Mouse (Mus musculus): ENCODE data around the gene Tfcp2.

Gene Tfcp2

DNA sequence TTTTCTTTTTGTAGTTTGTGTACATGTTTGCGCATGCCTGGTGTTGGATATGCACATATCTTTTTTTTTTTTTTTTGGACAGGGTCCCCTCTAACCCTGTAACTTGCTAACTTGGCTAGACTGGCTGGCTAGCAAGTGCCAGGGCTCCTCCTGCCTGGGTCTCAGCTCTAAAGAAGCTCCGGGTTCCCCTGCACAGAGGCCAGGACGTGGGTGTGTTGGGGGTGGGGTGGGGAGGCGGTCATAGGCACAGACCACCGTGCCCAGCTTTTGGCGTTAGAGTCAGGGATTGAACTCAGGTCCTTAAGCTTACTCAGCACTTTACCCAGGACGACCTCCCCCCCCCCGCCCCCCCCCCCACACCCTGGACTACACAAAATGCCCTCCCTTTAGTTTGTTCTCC, 84.1 kb downstream of the Tfcp2 start:
- TF ChIP-seq GATA4 (IDR thresholded peaks at IDR 0.05; ENCODE audit: insufficient replicate concordance, low read length): no peak

DNA sequence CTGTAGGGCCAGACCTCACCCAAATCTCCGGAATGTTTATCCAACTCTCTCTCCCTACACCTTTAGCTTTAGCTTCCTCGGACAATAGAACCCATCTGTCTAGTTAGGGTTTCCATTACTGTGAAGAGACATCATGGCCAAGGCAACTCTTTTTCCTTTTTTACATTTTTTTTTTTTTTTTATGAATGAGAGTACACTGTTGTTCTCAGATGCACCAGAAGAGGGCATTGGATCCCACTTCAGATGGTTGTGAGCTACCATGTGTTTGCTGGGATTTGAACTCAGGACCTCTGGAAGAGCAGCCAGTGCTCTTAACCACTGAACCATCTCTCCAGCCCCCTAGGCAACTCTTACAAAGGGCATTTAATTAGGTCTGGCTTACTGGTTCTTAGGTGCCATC, 86.4 kb downstream of the Tfcp2 start:
- TF ChIP-seq GATA4 (IDR thresholded peaks at IDR 0.05; ENCODE audit: insufficient replicate concordance, low read length): no peak

- no peak for TF ChIP-seq GATA4 (IDR thresholded peaks at IDR 0.05; ENCODE audit: insufficient replicate concordance, low read length)
Measured at GRCm38 (mm10) chr15:100463712-100464111, 88.1 kb downstream of the Tfcp2 start.

GRCm38 (mm10) chr15:100462086-100462485, 89.7 kb downstream of the Tfcp2 start:
- TF ChIP-seq GATA4 (IDR thresholded peaks at IDR 0.05; ENCODE audit: insufficient replicate concordance, low read length): no peak

DNA sequence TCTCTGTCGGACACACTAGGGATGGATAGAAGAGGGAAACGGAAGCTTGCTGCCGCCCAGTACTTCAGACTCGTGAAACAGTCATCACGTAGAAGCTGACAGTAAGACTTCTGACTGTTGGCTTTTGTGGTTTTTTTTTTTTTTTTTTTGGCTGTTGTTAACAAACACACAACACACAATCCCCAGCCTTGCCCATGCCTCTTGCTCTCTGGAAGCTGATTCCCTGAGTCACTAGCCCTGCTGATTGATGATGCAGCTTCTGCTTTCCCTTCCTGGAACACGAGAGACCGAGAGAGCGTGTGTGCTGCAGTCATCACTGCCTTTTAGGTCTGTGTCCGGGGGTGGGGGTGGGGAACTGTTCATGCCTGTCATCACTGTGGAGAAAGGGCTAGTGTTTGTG, 90.2 kb downstream of the Tfcp2 start:
- TF ChIP-seq GATA4 (IDR thresholded peaks at IDR 0.05; ENCODE audit: insufficient replicate concordance, low read length): no peak

- TF ChIP-seq GATA4 (IDR thresholded peaks at IDR 0.05; ENCODE audit: insufficient replicate concordance, low read length): no peak
Measured at GRCm38 (mm10) chr15:100460942-100461341, 90.9 kb downstream of the Tfcp2 start.

DNA sequence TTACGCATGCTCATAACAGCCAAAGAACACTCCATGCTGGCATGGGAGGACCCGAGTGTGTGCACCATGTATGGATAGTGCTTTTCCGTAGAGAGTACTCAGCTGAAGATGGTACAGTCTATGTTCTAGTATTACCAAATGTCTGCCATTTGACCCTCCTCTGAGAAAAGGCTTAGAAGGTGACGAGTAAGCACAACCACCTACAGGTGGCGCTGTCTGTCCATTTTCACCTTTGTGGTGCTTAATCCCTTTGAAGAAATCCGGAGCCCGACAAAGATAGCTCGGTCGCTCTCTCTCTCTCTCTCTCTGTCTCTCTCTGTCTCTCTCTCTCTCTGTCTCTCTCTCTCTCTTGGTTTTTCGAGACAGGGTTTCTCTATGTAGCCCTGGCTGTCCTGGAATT, 93.8 kb downstream of the Tfcp2 start:
- TF ChIP-seq GATA4 (IDR thresholded peaks at IDR 0.05; ENCODE audit: insufficient replicate concordance, low read length): no peak

GRCm38 (mm10) chr15:100457340-100457739, 94.5 kb downstream of the Tfcp2 start:
- TF ChIP-seq GATA4 (IDR thresholded peaks at IDR 0.05; ENCODE audit: insufficient replicate concordance, low read length): no peak

GRCm38 (mm10) chr15:100456356-100456991, 95.3 kb downstream of the Tfcp2 start:
- TF ChIP-seq GATA4 (IDR thresholded peaks at IDR 0.05; ENCODE audit: insufficient replicate concordance, low read length): no peak

- TF ChIP-seq GATA4 (IDR thresholded peaks at IDR 0.05; ENCODE audit: insufficient replicate concordance, low read length): no peak
Measured at GRCm38 (mm10) chr15:100452486-100452885, 99.3 kb downstream of the Tfcp2 start.

- TF ChIP-seq GATA4 (IDR thresholded peaks at IDR 0.05; ENCODE audit: insufficient replicate concordance, low read length): no peak
Measured at GRCm38 (mm10) chr15:100451245-100451644, 100.6 kb downstream of the Tfcp2 start.

DNA sequence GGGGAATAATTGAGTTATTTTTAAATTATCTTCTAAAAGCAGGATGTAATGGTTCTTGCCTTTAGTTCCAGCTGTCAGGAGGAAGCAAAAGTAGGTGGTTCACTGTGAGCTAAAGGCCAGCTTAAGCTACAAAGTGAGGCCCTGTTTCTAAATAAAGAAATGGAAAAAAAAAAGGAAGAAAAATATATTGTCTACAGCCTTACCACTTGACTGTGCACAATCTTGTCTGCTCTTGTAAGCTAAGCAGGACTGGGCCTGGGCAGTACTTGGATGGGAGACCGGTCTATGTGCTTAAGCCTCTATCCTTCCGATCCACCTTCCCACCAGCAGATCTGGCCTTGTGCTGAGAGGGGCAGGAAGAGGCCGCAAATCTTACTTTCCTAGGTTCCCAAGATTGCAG, 102.3 kb downstream of the Tfcp2 start:
- no peak for TF ChIP-seq GATA4 (IDR thresholded peaks at IDR 0.05; ENCODE audit: insufficient replicate concordance, low read length)

DNA sequence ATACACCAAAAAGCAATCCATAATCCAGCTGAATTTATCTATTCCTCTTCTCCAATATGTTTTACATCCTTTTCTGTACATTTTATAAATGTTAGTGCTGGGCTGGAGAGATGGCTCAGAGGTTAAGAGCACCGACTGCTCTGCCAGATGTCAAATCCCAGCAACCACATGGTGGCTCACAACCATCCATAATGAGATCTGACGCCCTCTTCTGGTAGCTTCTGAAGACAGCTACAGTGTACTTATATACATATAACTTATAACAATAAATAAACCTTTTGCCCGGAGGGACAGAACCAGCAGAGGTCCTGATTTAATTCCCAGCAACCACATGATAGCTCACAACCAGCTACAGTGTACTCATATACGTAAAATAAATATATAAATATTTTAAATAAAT, 103.2 kb downstream of the Tfcp2 start:
- TF ChIP-seq GATA4 (IDR thresholded peaks at IDR 0.05; ENCODE audit: insufficient replicate concordance, low read length): no peak

Measured in liver, adult (tissue).